Mouse (Mus musculus): ENCODE data around the gene Cfd. TPM values are rescaled to one million over a fixed set of nuclear protein-coding genes. Genes with fewer than 3 reads are reported as not detected.

Cfd gene
- polyA plus RNA-seq, 1 experiment from 2014 or later = not detected

- peaks cover 91% of the 10 kb centered on the region for H3K4me1 ChIP-seq
Observed at GRCm38 (mm10) chr10:79936911-79937441, 46.3 kb downstream of the Cfd start.

GRCm38 (mm10) chr10:79937775-79938526, 47.3 kb downstream of the Cfd start:
- H3K9me3 ChIP-seq (replicated peaks) = no peaks in the 10 kb centered on the region
- peaks cover 98% of the 10 kb centered on the region for H3K36me3 ChIP-seq
- no peaks in the 10 kb centered on the region for H3K27me3 ChIP-seq (ENCODE audit: low read depth, poor library complexity, severe bottlenecking)
- DNase-seq (ENCODE audit: low spot score) = no peak
- H3K27ac ChIP-seq = peak overlapping the region; percentile 51; the same call in 1 of the 2 replicates
- H3K4me3 ChIP-seq = no peak overlapping the region
- peaks cover 85% of the 10 kb centered on the region for H3K4me1 ChIP-seq
- WGBS = 63% methylated on average over 11 of the region's 11 CpGs

More at GRCm38 (mm10) chr10:79936911-79937441, 46.3 kb downstream of the Cfd start:
- Histone ChIP-seq H3K4me3 (no peak overlapping the region), H3K36me3 (peaks cover 100% of the 10 kb centered on the region), H3K27me3 (ENCODE audit: low read depth, poor library complexity, severe bottlenecking) (no peaks in the 10 kb centered on the region), H3K9me3 (replicated peaks) (no peaks in the 10 kb centered on the region), H3K27ac (peak overlapping the region; percentile 25; the same call in 1 of the 2 replicates)
- WGBS = 86% methylated on average over 27 of the region's 27 CpGs
- DNase-seq (ENCODE audit: low spot score) = no peak

GRCm38 (mm10) chr10:79940749-79941148, 50.1 kb downstream of the Cfd start:
- DNase-seq (ENCODE audit: low spot score) = no peak
- Histone ChIP-seq H3K4me1 (peaks cover 85% of the 10 kb centered on the region), H3K9me3 (replicated peaks) (no peaks in the 10 kb centered on the region), H3K4me3 (no peak overlapping the region), H3K27ac (peak overlapping the region; percentile 1; the same call in 1 of the 2 replicates), H3K27me3 (ENCODE audit: low read depth, poor library complexity, severe bottlenecking) (no peaks in the 10 kb centered on the region), H3K36me3 (peaks cover 87% of the 10 kb centered on the region)
- 69% methylated on average over 7 of the region's 7 CpGs for WGBS

Small RNA genes lying within 50 kb of the gene (microRNA-seq; reads per million reads assigned to microRNA genes)
- 0.88 reads per million for gene Mir6910

Other genes starting within 250 kb of the Cfd start
- gene Odf3l2, start 245.1 kb upstream of the Cfd start, polyA plus RNA-seq (2016; fragmentation: Nextera tagmentation; extraction: Ambion mirVana) = not detected in 2 replicates
- gene Madcam1, start 226.3 kb upstream of the Cfd start, polyA plus RNA-seq (2016; fragmentation: Nextera tagmentation; extraction: Ambion mirVana) = 3.7 and 6.4 TPM in 2 replicates
- gene Tpgs1, start 221.5 kb upstream of the Cfd start, polyA plus RNA-seq (2016; fragmentation: Nextera tagmentation; extraction: Ambion mirVana) = 68.0 and 73.0 TPM in 2 replicates
- gene Cdc34, start 208.7 kb upstream of the Cfd start, polyA plus RNA-seq (2016; fragmentation: Nextera tagmentation; extraction: Ambion mirVana) = 209 and 259 TPM in 2 replicates
- 0.76 and 0.94 TPM in 2 replicates for gene Gzmm, start 201.8 kb upstream of the Cfd start, polyA plus RNA-seq (2016; fragmentation: Nextera tagmentation; extraction: Ambion mirVana)
- gene Bsg, start 186.4 kb upstream of the Cfd start, polyA plus RNA-seq (2016; fragmentation: Nextera tagmentation; extraction: Ambion mirVana) = 642 and 664 TPM in 2 replicates
- gene Hcn2, start 174.2 kb upstream of the Cfd start, polyA plus RNA-seq (2016; fragmentation: Nextera tagmentation; extraction: Ambion mirVana) = 0.04 TPM in 1 of 2 replicates, not detected in the other
- gene Polrmt, start 144.3 kb upstream of the Cfd start, polyA plus RNA-seq (2016; fragmentation: Nextera tagmentation; extraction: Ambion mirVana) = 58.6 and 61.2 TPM in 2 replicates
- gene Fgf22, start 135.8 kb upstream of the Cfd start, polyA plus RNA-seq (2016; fragmentation: Nextera tagmentation; extraction: Ambion mirVana) = 0.28 and 0.65 TPM in 2 replicates
- gene Rnf126, start 123.9 kb upstream of the Cfd start, polyA plus RNA-seq (2016; fragmentation: Nextera tagmentation; extraction: Ambion mirVana) = 141 and 151 TPM in 2 replicates
- gene Fstl3, start 113.6 kb upstream of the Cfd start, polyA plus RNA-seq (2016; fragmentation: Nextera tagmentation; extraction: Ambion mirVana) = 1.8 and 2.3 TPM in 2 replicates
- gene Prss57, start 99.9 kb upstream of the Cfd start, polyA plus RNA-seq (2016; fragmentation: Nextera tagmentation; extraction: Ambion mirVana) = 0.19 TPM in 1 of 2 replicates, not detected in the other
- 121 and 126 TPM in 2 replicates for gene Palm, start 97.3 kb upstream of the Cfd start, polyA plus RNA-seq (2016; fragmentation: Nextera tagmentation; extraction: Ambion mirVana)
- 0.60 TPM in 1 of 2 replicates, not detected in the other for gene Misp, start 69.9 kb upstream of the Cfd start, polyA plus RNA-seq (2016; fragmentation: Nextera tagmentation; extraction: Ambion mirVana)
- gene Ptbp1, start 36.4 kb upstream of the Cfd start, polyA plus RNA-seq (2016; fragmentation: Nextera tagmentation; extraction: Ambion mirVana) = 485 and 494 TPM in 2 replicates
- gene Prtn3, start 16.4 kb upstream of the Cfd start, polyA plus RNA-seq (2016; fragmentation: Nextera tagmentation; extraction: Ambion mirVana) = 9.1 and 15.3 TPM in 2 replicates
- 108 and 140 TPM in 2 replicates for gene Plppr3, start 16.2 kb upstream of the Cfd start, polyA plus RNA-seq (2016; fragmentation: Nextera tagmentation; extraction: Ambion mirVana)
- gene Elane, start 4.6 kb upstream of the Cfd start, polyA plus RNA-seq (2016; fragmentation: Nextera tagmentation; extraction: Ambion mirVana) = not detected in 2 replicates
- 63.6 and 67.1 TPM in 2 replicates for gene Med16, start 18.1 kb downstream of the Cfd start, polyA plus RNA-seq (2016; fragmentation: Nextera tagmentation; extraction: Ambion mirVana)
- gene Gm26602, start 20.0 kb downstream of the Cfd start, polyA plus RNA-seq (2016; fragmentation: Nextera tagmentation; extraction: Ambion mirVana) = not detected in 2 replicates
- 0.31 and 0.49 TPM in 2 replicates for gene Kiss1r, start 26.1 kb downstream of the Cfd start, polyA plus RNA-seq (2016; fragmentation: Nextera tagmentation; extraction: Ambion mirVana)
- gene R3hdm4, start 30.4 kb downstream of the Cfd start, polyA plus RNA-seq (2016; fragmentation: Nextera tagmentation; extraction: Ambion mirVana) = 116 and 143 TPM in 2 replicates
- gene Arid3a, start 36.2 kb downstream of the Cfd start, polyA plus RNA-seq (2016; fragmentation: Nextera tagmentation; extraction: Ambion mirVana) = 18.2 and 29.4 TPM in 2 replicates
- 174 and 201 TPM in 2 replicates for gene Wdr18, start 69.3 kb downstream of the Cfd start, polyA plus RNA-seq (2016; fragmentation: Nextera tagmentation; extraction: Ambion mirVana)
- 0.28 and 0.40 TPM in 2 replicates for gene Grin3b, start 79.9 kb downstream of the Cfd start, polyA plus RNA-seq (2016; fragmentation: Nextera tagmentation; extraction: Ambion mirVana)
- gene Tmem259, start 93.5 kb downstream of the Cfd start, polyA plus RNA-seq (2016; fragmentation: Nextera tagmentation; extraction: Ambion mirVana) = 14.9 and 16.4 TPM in 2 replicates
- 261 and 301 TPM in 2 replicates for gene Cnn2, start 97.7 kb downstream of the Cfd start, polyA plus RNA-seq (2016; fragmentation: Nextera tagmentation; extraction: Ambion mirVana)
- gene Abca7, start 105.6 kb downstream of the Cfd start, polyA plus RNA-seq (2016; fragmentation: Nextera tagmentation; extraction: Ambion mirVana) = 2.0 and 2.3 TPM in 2 replicates
- gene Arhgap45, start 125.8 kb downstream of the Cfd start, polyA plus RNA-seq (2016; fragmentation: Nextera tagmentation; extraction: Ambion mirVana) = 14.9 and 15.5 TPM in 2 replicates
- 319 and 357 TPM in 2 replicates for gene Polr2e, start 148.9 kb downstream of the Cfd start, polyA plus RNA-seq (2016; fragmentation: Nextera tagmentation; extraction: Ambion mirVana)
- gene Gpx4, start 156.3 kb downstream of the Cfd start, polyA plus RNA-seq (2016; fragmentation: Nextera tagmentation; extraction: Ambion mirVana) = 589 and 631 TPM in 2 replicates
- gene Sbno2, start 214.7 kb downstream of the Cfd start, polyA plus RNA-seq (2016; fragmentation: Nextera tagmentation; extraction: Ambion mirVana) = 17.1 and 18.4 TPM in 2 replicates
- gene Stk11, start 224.9 kb downstream of the Cfd start, polyA plus RNA-seq (2016; fragmentation: Nextera tagmentation; extraction: Ambion mirVana) = 16.1 and 17.0 TPM in 2 replicates
- gene Atp5d, start 247.8 kb downstream of the Cfd start, polyA plus RNA-seq (2016; fragmentation: Nextera tagmentation; extraction: Ambion mirVana) = 487 and 503 TPM in 2 replicates
- gene Cbarp, start 250.0 kb downstream of the Cfd start, polyA plus RNA-seq (2016; fragmentation: Nextera tagmentation; extraction: Ambion mirVana) = 3.3 and 4.7 TPM in 2 replicates